Comparison of ENCODE assay signal across 26 mouse cellular contexts in the genomic region with DNA sequence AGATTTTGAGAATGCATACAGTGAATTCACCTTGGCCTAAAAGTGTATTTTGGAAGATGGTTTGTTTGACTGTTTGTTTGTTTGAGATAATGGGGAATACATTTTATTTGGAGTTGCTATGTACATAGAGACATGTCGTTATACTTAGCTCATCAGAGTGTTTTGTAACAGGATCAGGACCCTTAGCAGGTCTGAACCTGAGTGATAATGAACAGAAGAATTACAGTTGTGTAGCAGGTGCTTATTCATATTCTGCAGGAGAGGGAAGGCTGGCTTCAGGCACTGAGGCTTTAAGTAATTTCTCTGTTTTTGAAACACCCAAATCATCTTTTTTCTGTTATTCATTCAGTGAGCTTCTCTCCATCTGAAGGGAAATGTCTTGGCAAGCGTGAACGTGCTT.
"Had no signal": no experiment of that assay in that cellular context is flagged by ENCODE, and none has a peak within 500 bp of the region (broad histone marks: within the 10 kb centered on the region; RNA-seq: fewer than 3 reads in every experiment).

No protein-coding gene starts in this region.

- H3K4me1 ChIP-seq: heart, embryonic 13.5 days; heart, embryonic 15.5 days; hindbrain, embryonic 13.5 days; intestine, embryonic 15.5 days; limb, embryonic 10.5 days; limb, embryonic 12.5 days had no signal

- H3K36me3 ChIP-seq: heart, embryonic 13.5 days; heart, embryonic 15.5 days; hindbrain, embryonic 13.5 days; intestine, embryonic 15.5 days; limb, embryonic 10.5 days; limb, embryonic 12.5 days had no signal

- H3K9ac ChIP-seq: heart, embryonic 13.5 days; heart, embryonic 15.5 days; hindbrain, embryonic 13.5 days; intestine, embryonic 15.5 days; limb, embryonic 12.5 days had no signal

- ATAC-seq: hindbrain, embryonic 16.5 days; inflammation-experienced regulatory T-cells, adult 6 months; intestine, embryonic 15.5 days; intestine, postnatal 0 days had no signal

- H3K27me3 ChIP-seq: heart, embryonic 13.5 days; heart, embryonic 15.5 days; hindbrain, embryonic 13.5 days; intestine, embryonic 15.5 days; limb, embryonic 12.5 days had no signal

- H3K9me3 ChIP-seq: heart, embryonic 13.5 days; heart, embryonic 15.5 days; hindbrain, embryonic 13.5 days; intestine, embryonic 15.5 days; limb, embryonic 10.5 days; limb, embryonic 12.5 days had no signal

- H3K27ac ChIP-seq: gastrocnemius, adult 2 months; heart, adult 2 months; heart, embryonic 13.5 days; heart, embryonic 15.5 days; hindbrain, embryonic 13.5 days; intestine, embryonic 15.5 days; layer of hippocampus, adult 2 months; left cerebral cortex, adult 2 months; limb, embryonic 10.5 days; limb, embryonic 12.5 days had no signal

- H3K4me3 ChIP-seq: gastrocnemius, adult 2 months; heart, adult 2 months; heart, embryonic 13.5 days; heart, embryonic 15.5 days; hindbrain, embryonic 13.5 days; intestine, embryonic 15.5 days; layer of hippocampus, adult 2 months; left cerebral cortex, adult 2 months; limb, embryonic 10.5 days; limb, embryonic 12.5 days had no signal

- H3K4me2 ChIP-seq: heart, embryonic 11.5 days; heart, embryonic 13.5 days; heart, embryonic 15.5 days; hindbrain, embryonic 13.5 days; intestine, embryonic 15.5 days; limb, embryonic 12.5 days; liver, embryonic 11.5 days had no signal

- DNase-seq: gastrocnemius, adult 2 months; gastrocnemius, postnatal 10 days; gastrocnemius, postnatal 25 days; heart, adult 11 months; heart, adult 2 months; heart, postnatal 14 days; heart, postnatal 36 days; kidney, adult 18-20 months; kidney, adult 8-10 months; kidney, postnatal 10 days; kidney, postnatal 25 days; kidney, postnatal 4 days; liver had no signal
